Comparison of ENCODE assay signal across 8 mouse cellular contexts in the genomic region with DNA sequence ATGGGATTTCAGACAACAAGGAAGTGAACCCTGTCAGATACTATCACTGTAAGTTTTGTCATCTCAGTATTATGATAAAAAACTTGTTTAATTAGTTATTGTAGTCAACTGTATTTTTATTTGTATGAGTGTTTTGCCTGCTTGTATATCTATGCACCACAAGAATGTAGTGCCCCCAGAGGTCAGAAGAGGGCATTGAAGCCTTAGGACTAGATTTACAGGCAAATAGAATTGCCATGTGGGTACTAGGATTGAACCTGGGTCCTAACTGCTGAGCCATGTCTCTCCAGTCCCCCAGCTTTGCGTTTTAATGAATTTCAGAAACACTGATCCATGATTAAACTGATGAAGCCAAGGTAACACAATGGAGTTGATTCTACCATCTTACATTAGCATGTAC. TPM values are rescaled to one million over a fixed set of nuclear protein-coding genes. Genes with fewer than 3 reads are reported as not detected.
A peak's percentile ranks its signal among the peaks of the same experiment; 100 is the strongest.
DNase-seq lines count a peak whose midpoint lies in the region; ATAC-seq and TF ChIP-seq lines count a peak whose summit lies in the region.

No protein-coding gene starts in this region.

- no peak overlapping the region for H3K27ac ChIP-seq in left cerebral cortex, adult 2 months

- peak; percentile 75 to 88 for ATAC-seq in hematopoietic stem cell, adult 5-6 weeks (replicated peaks in 1 of 2; ENCODE audit: insufficient read depth in 1 of 2, low FRiP score in 2 of 2, low TSS enrichment in 1 of 2, low read depth in 1 of 2, poor library complexity in 2 of 2, severe bottlenecking in 2 of 2)
- ATAC-seq in megakaryocyte, adult 5-6 weeks (ENCODE audit: poor library complexity, severe bottlenecking): peak; percentile 94

- intact Hi-C loops in left cerebral cortex, adult 2 months (cut with DNase I): no loop called here
- intact Hi-C loops in left cerebral cortex, postnatal 36 days (cut with DNase I): no loop called here

- DNase-seq in left cerebral cortex, adult 2 months (ENCODE audit: extremely low spot score in 1 of 2, low spot score in 2 of 2): no peak
- DNase-seq in left cerebral cortex, postnatal 36 days (ENCODE audit: low spot score in 2 of 2): no peak
- DNase-seq in R1 (ENCODE audit: low read depth, low spot score): peak; percentile 77
- DNase-seq in urinary bladder, postnatal 4 days (ENCODE audit: low spot score in 2 of 2): no peak
- DNase-seq in testis, postnatal 10 days (ENCODE audit: low spot score): no peak
- no peak for DNase-seq in urinary bladder, adult 18-20 months (ENCODE audit: low spot score in 2 of 2)

- no peak overlapping the region for H3K4me3 ChIP-seq in left cerebral cortex, adult 2 months

- peak; percentile 57 for TF ChIP-seq CTCF in left cerebral cortex, adult 2 months (IDR thresholded peaks at IDR 0.05)

RNA-seq across cellular contexts. Expression of a gene that starts 6.4 kb away (rescaled TPM):
- 1 to 10 TPM; 5.2 to 5.6 TPM for total RNA-seq in left cerebral cortex, adult 2 months (2021)
- total RNA-seq in left cerebral cortex, postnatal 36 days (2021): 1 to 10 TPM; 4.4 to 4.5 TPM
- 25.8 and 26.9 TPM in 2 replicates for total RNA-seq in hematopoietic stem cell, adult 5-6 weeks (2017)
- total RNA-seq in megakaryocyte, adult 5-6 weeks (2015): 12.3 and 20.3 TPM in 2 replicates
- 9.9 and 10.1 TPM in 2 replicates for total RNA-seq in megakaryocyte, adult 5-6 weeks (2017)

RNA-seq across cellular contexts. Expression of a gene that starts 7.3 kb away (rescaled TPM):
- 100 to 1,000 TPM; 183 to 205 TPM for total RNA-seq in left cerebral cortex, adult 2 months (2021)
- total RNA-seq in left cerebral cortex, postnatal 36 days (2021): 100 to 1,000 TPM; 179 to 195 TPM
- 75.1 and 90.9 TPM in 2 replicates for total RNA-seq in hematopoietic stem cell, adult 5-6 weeks (2017)
- 73.3 and 73.6 TPM in 2 replicates for total RNA-seq in megakaryocyte, adult 5-6 weeks (2015)
- 49.9 and 66.4 TPM in 2 replicates for total RNA-seq in megakaryocyte, adult 5-6 weeks (2017)

RNA-seq across cellular contexts. Expression of a gene that starts 7.3 kb away (rescaled TPM):
- 10 to 100 TPM; 31.9 to 32.0 TPM for total RNA-seq in left cerebral cortex, adult 2 months (2021)
- 10 to 100 TPM; 30.3 to 34.3 TPM for total RNA-seq in left cerebral cortex, postnatal 36 days (2021)
- total RNA-seq in hematopoietic stem cell, adult 5-6 weeks (2017): 26.0 and 28.7 TPM in 2 replicates
- 20.1 and 20.2 TPM in 2 replicates for total RNA-seq in megakaryocyte, adult 5-6 weeks (2015)
- total RNA-seq in megakaryocyte, adult 5-6 weeks (2017): 12.6 and 16.4 TPM in 2 replicates

RNA-seq across cellular contexts. Expression of a gene that starts 52.1 kb away (rescaled TPM):
- total RNA-seq in left cerebral cortex, adult 2 months (2021): 10 to 100 TPM; 16.8 to 18.5 TPM
- 10 to 100 TPM; 12.4 to 17.5 TPM for total RNA-seq in left cerebral cortex, postnatal 36 days (2021)
- total RNA-seq in hematopoietic stem cell, adult 5-6 weeks (2017): 57.5 and 65.4 TPM in 2 replicates
- 68.2 and 90.5 TPM in 2 replicates for total RNA-seq in megakaryocyte, adult 5-6 weeks (2015)
- 48.8 and 59.5 TPM in 2 replicates for total RNA-seq in megakaryocyte, adult 5-6 weeks (2017)
